Comparison of ENCODE assay signal across 29 mouse cellular contexts in the genomic region with DNA sequence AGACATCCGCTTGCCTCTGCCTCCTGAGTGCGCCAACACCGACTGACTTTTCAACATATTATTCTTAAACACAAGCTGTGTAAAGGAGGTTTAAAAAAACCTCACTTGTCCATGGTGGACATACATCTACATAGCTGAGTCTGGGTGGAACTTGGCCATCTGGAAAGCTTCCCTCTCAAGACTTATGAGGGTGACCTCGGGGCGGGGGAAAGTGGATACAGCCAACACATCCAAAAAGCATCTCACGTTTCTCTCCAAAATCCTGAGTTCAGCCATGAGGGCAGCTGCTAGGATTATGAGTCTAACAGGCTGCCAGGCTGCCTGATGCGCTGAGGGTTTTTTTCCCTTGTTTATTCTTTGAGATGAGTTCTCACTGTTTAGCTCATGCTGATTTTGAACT. TPM values are rescaled to one million over a fixed set of nuclear protein-coding genes. Genes with fewer than 3 reads are reported as not detected.
A peak's percentile ranks its signal among the peaks of the same experiment; 100 is the strongest.
DNase-seq lines count a peak whose midpoint lies in the region; ATAC-seq and TF ChIP-seq lines count a peak whose summit lies in the region.
"Had no signal": no experiment of that assay in that cellular context is flagged by ENCODE, and none has a peak within 500 bp of the region (broad histone marks: within the 10 kb centered on the region; RNA-seq: fewer than 3 reads in every experiment).

No protein-coding gene starts in this region.

- ATAC-seq in kidney, postnatal 0 days (replicated peaks; ENCODE audit: low FRiP score, low read depth), result no peak
- ATAC-seq in lung, embryonic 14.5 days (ENCODE audit: insufficient read depth), result no peak; the same call in 1 of the 2 replicates
- ATAC-seq in limb, embryonic 14.5 days (ENCODE audit: low FRiP score, low read depth), result 0 out of 2 replicates have a peak, but pooled peaks have one; percentile 21
- ATAC-seq: forebrain, embryonic 16.5 days; intestine, postnatal 0 days; midbrain, embryonic 13.5 days; Patski had no signal

- no peaks in the 10 kb centered on the region for H3K27me3 ChIP-seq in kidney, postnatal 0 days (ENCODE audit: insufficient read depth, low read length)
- no peaks in the 10 kb centered on the region for H3K27me3 ChIP-seq in lung, embryonic 14.5 days (ENCODE audit: insufficient read depth, low read length)
- no peaks in the 10 kb centered on the region for H3K27me3 ChIP-seq in limb, embryonic 14.5 days (ENCODE audit: control insufficient read depth, insufficient read depth, low read length)
- H3K27me3 ChIP-seq: CH12.LX; embryonic facial prominence, embryonic 12.5 days; heart, embryonic 12.5 days; midbrain, embryonic 13.5 days; neural tube, embryonic 13.5 days; Patski had no signal

- H3K36me3 ChIP-seq in kidney, postnatal 0 days (ENCODE audit: insufficient read depth, low read length), result peaks cover 14% of the 10 kb centered on the region; the same call in 1 of the 2 replicates
- H3K36me3 ChIP-seq in lung, embryonic 14.5 days (ENCODE audit: insufficient read depth), result peaks cover 34% of the 10 kb centered on the region
- H3K36me3 ChIP-seq in limb, embryonic 14.5 days (ENCODE audit: control insufficient read depth, insufficient read depth, low read length), result peaks cover 40% of the 10 kb centered on the region

- peak; percentile 58 for DNase-seq in kidney, postnatal 0 days (ENCODE audit: low spot score)
- DNase-seq in kidney, adult 11 months, result no peak
- DNase-seq in lung, embryonic 14.5 days, result peak; percentile 40
- DNase-seq in lung, postnatal 36 days, result no peak
- DNase-seq in NIH3T3 (ENCODE audit: low read depth) (peak; percentile 94), MN1 (ENCODE audit: low spot score) (no peak)
- no peak for DNase-seq in limb, embryonic 14.5 days (ENCODE audit: low spot score)
- DNase-seq: adrenal gland, postnatal 10 days; cerebellum, adult 11 months; cerebellum, adult 9-10 months; cerebellum, postnatal 36 days; heart, adult 2 months; heart, postnatal 4 days; layer of hippocampus, adult 9-11 months; lung, adult 18-20 months; thymus, adult 18-20 months; thymus, postnatal 25 days had no signal

- no peak for TF ChIP-seq CTCF in kidney, postnatal 0 days (IDR thresholded peaks at IDR 0.05; ENCODE audit: low read depth)
- TF ChIP-seq CTCF in lung, embryonic 14.5 days (IDR thresholded peaks at IDR 0.05; ENCODE audit: low read depth), result no peak

- 49% methylated on average over 7 of the region's 7 CpGs for WGBS in kidney, postnatal 0 days
- WGBS in lung, embryonic 14.5 days, result 73% methylated on average over 7 of the region's 7 CpGs
- 79% methylated on average over 7 of the region's 7 CpGs for WGBS in limb, embryonic 14.5 days

- no peak for TF ChIP-seq POLR2A in limb, embryonic 14.5 days (IDR thresholded peaks at IDR 0.05; ENCODE audit: borderline replicate concordance, extremely low read depth, insufficient read depth, insufficient read length)

- H3K27ac ChIP-seq in kidney, postnatal 0 days, result 0 out of 2 replicates have a peak overlapping the region, but pooled peaks have one; percentile 36
- no peak overlapping the region for H3K27ac ChIP-seq in lung, embryonic 14.5 days (ENCODE audit: low read depth)
- H3K27ac ChIP-seq in limb, embryonic 14.5 days (replicated peaks; ENCODE audit: low read depth, low read length), result no peak overlapping the region
- H3K27ac ChIP-seq: embryonic facial prominence, embryonic 12.5 days; hindbrain, embryonic 14.5 days; macrophage; midbrain, embryonic 13.5 days; neural tube, embryonic 13.5 days had no signal

- no peak overlapping the region for H3K9ac ChIP-seq in kidney, postnatal 0 days (ENCODE audit: low read depth, low read length)
- H3K9ac ChIP-seq in lung, embryonic 14.5 days, result no peak overlapping the region
- no peak overlapping the region for H3K9ac ChIP-seq in limb, embryonic 14.5 days (ENCODE audit: low read depth, low read length, severe bottlenecking)
- H3K9ac ChIP-seq: embryonic facial prominence, embryonic 12.5 days; heart, embryonic 12.5 days; hindbrain, embryonic 14.5 days; midbrain, embryonic 13.5 days; neural tube, embryonic 13.5 days had no signal

- peaks cover 4% of the 10 kb centered on the region for H3K4me1 ChIP-seq in kidney, postnatal 0 days (replicated peaks; ENCODE audit: insufficient read depth, low read length)
- no peaks in the 10 kb centered on the region for H3K4me1 ChIP-seq in lung, embryonic 14.5 days (ENCODE audit: insufficient read depth)
- H3K4me1 ChIP-seq in limb, embryonic 14.5 days (ENCODE audit: control insufficient read depth, insufficient read depth, low read length), result no peaks in the 10 kb centered on the region
- H3K4me1 ChIP-seq: embryonic facial prominence, embryonic 12.5 days had no signal

- H3K4me3 ChIP-seq in kidney, postnatal 0 days (replicated peaks; ENCODE audit: low read depth, low read length), result no peak overlapping the region
- H3K4me3 ChIP-seq in lung, embryonic 14.5 days (ENCODE audit: low read depth, low read length), result no peak overlapping the region
- H3K4me3 ChIP-seq in limb, embryonic 14.5 days (replicated peaks; ENCODE audit: low read length), result no peak overlapping the region
- H3K4me3 ChIP-seq: embryonic facial prominence, embryonic 12.5 days; erythroblast, embryonic 14.5 days; heart, adult 2 months; heart, embryonic 12.5 days; midbrain, embryonic 13.5 days; neural tube, embryonic 13.5 days had no signal

- no peak overlapping the region for H3K4me2 ChIP-seq in kidney, postnatal 0 days (ENCODE audit: low read length)
- no peak overlapping the region for H3K4me2 ChIP-seq in lung, embryonic 14.5 days
- no peak overlapping the region for H3K4me2 ChIP-seq in limb, embryonic 14.5 days (replicated peaks; ENCODE audit: low read depth, low read length, severe bottlenecking)
- H3K4me2 ChIP-seq: embryonic facial prominence, embryonic 12.5 days; heart, embryonic 12.5 days; hindbrain, embryonic 14.5 days; liver, embryonic 11.5 days; midbrain, embryonic 13.5 days; neural tube, embryonic 13.5 days had no signal

- no peaks in the 10 kb centered on the region for H3K9me3 ChIP-seq in kidney, postnatal 0 days (replicated peaks; ENCODE audit: low read length)
- H3K9me3 ChIP-seq in lung, embryonic 14.5 days (ENCODE audit: low read depth, low read length), result no peaks in the 10 kb centered on the region
- no peaks in the 10 kb centered on the region for H3K9me3 ChIP-seq in limb, embryonic 14.5 days (ENCODE audit: control insufficient read depth, low read length)
- H3K9me3 ChIP-seq: embryonic facial prominence, embryonic 12.5 days; heart, embryonic 12.5 days; midbrain, embryonic 13.5 days; neural tube, embryonic 13.5 days had no signal

RNA-seq across cellular contexts. Expression of a gene that starts 16.5 kb away (rescaled TPM):
- polyA plus RNA-seq in kidney, postnatal 0 days (2015; fragmentation: Nextera tagmentation; extraction: Ambion mirVana), result 12.4 and 13.1 TPM in 2 replicates
- polyA plus RNA-seq in lung, embryonic 14.5 days (2014; fragmentation: Nextera tagmentation; extraction: Ambion mirVana), result 4.9 and 6.4 TPM in 2 replicates
- 7.4 and 11.9 TPM in 2 replicates for polyA plus RNA-seq in limb, embryonic 14.5 days (2012; rRNA removed)
- 3.7 and 4.0 TPM in 2 replicates for polyA plus RNA-seq in limb, embryonic 14.5 days (2014; fragmentation: Nextera tagmentation; extraction: Ambion mirVana)

RNA-seq across cellular contexts. Expression of a gene that starts 38.1 kb away (rescaled TPM):
- polyA plus RNA-seq in kidney, postnatal 0 days (2015; fragmentation: Nextera tagmentation; extraction: Ambion mirVana), result 14.2 and 17.1 TPM in 2 replicates
- 17.7 and 22.7 TPM in 2 replicates for polyA plus RNA-seq in lung, embryonic 14.5 days (2014; fragmentation: Nextera tagmentation; extraction: Ambion mirVana)
- 64.4 and 84.8 TPM in 2 replicates for polyA plus RNA-seq in limb, embryonic 14.5 days (2012; rRNA removed)
- polyA plus RNA-seq in limb, embryonic 14.5 days (2014; fragmentation: Nextera tagmentation; extraction: Ambion mirVana), result 15.9 and 17.7 TPM in 2 replicates

RNA-seq across cellular contexts. Expression of a gene that starts 51.2 kb away (rescaled TPM):
- polyA plus RNA-seq in kidney, postnatal 0 days (2015; fragmentation: Nextera tagmentation; extraction: Ambion mirVana), result 28.2 and 32.0 TPM in 2 replicates
- polyA plus RNA-seq in lung, embryonic 14.5 days (2014; fragmentation: Nextera tagmentation; extraction: Ambion mirVana), result 14.3 and 14.5 TPM in 2 replicates
- 48.7 and 57.8 TPM in 2 replicates for polyA plus RNA-seq in limb, embryonic 14.5 days (2012; rRNA removed)
- 24.3 and 27.4 TPM in 2 replicates for polyA plus RNA-seq in limb, embryonic 14.5 days (2014; fragmentation: Nextera tagmentation; extraction: Ambion mirVana)

Comparison
In these comparisons a context has a peak if more than half of its experiments do, and no peak if none do; other contexts are left out.
1. DNase-seq: peak in kidney, postnatal 0 days (single experiment), lung, embryonic 14.5 days (single experiment) and NIH3T3 (single experiment); none in kidney, adult 11 months (single experiment), lung, postnatal 36 days (single experiment), limb, embryonic 14.5 days (single experiment) and MN1 (single experiment).